Mouse (Mus musculus) limb, embryonic 13.5 days (tissue): ENCODE data around the gene Rab43. TPM values are rescaled to one million over a fixed set of nuclear protein-coding genes. Genes with fewer than 3 reads are reported as not detected.

ENCODE experiments used
- ATAC-seq: fragments of 200-750 bp; cut with Nextera tagmentation; 2 replicates; pipeline ENCODE4 v1.8.0; 2017; ENCODE audit warnings: low read depth, moderate number of reproducible peaks, moderate TSS enrichment; ENCODE audit not compliant: low FRiP score
- H3K27ac ChIP-seq: fragments of 300-500 bp; sonication (generic); 2 replicates; pipeline ENCODE4 v1.5.1; 2015; ENCODE audit warnings: inconsistent platforms, mild to moderate bottlenecking, moderate library complexity
- H3K27me3 ChIP-seq: fragments of 300-500 bp; sonication (generic); 2 replicates; pipeline ENCODE4 v1.6.1; 2015; ENCODE audit warnings: mild to moderate bottlenecking, inconsistent platforms
- H3K36me3 ChIP-seq: fragments of 300-500 bp; sonication (generic); 2 replicates; pipeline ENCODE4 v1.6.1; 2015; ENCODE audit warnings: inconsistent platforms, mild to moderate bottlenecking, moderate library complexity
- H3K4me1 ChIP-seq: fragments of 300-500 bp; sonication (generic); 2 replicates; pipeline ENCODE4 v1.6.1; 2015; ENCODE audit warnings: inconsistent platforms
- H3K4me2 ChIP-seq: fragments of 300-500 bp; sonication (generic); replicated peaks from 2 replicates; pipeline ENCODE4 v1.6.1; 2015; ENCODE audit warnings: inconsistent platforms, mild to moderate bottlenecking, moderate library complexity
- H3K4me3 ChIP-seq: fragments of 300-500 bp; sonication (generic); 2 replicates; pipeline ENCODE4 v1.5.1; 2015; ENCODE audit warnings: moderate library complexity, mild to moderate bottlenecking, inconsistent platforms
- H3K9ac ChIP-seq: fragments of 300-500 bp; sonication (generic); 2 replicates; pipeline ENCODE4 v1.6.1; 2015; ENCODE audit warnings: mild to moderate bottlenecking, inconsistent platforms
- H3K9me3 ChIP-seq: fragments of 300-500 bp; sonication (generic); 2 replicates; pipeline ENCODE4 v1.6.1; 2016; ENCODE audit warnings: inconsistent platforms
- WGBS: fragments of 180-500 bp; shearing (Covaris S2); methylation state at CpG from one replicate; pipeline ENCODE4 v1.1.7; 2015; 5-methylcytosine and 5-hydroxymethylcytosine counted together
- polyA plus RNA-seq: library from polyadenylated mRNA; unstranded; fragments of >200 nt; fragmentation: Nextera tagmentation; extraction: Ambion mirVana; gene quantifications from 2 replicates; pipeline ENCODE4 v1.2.1, GENCODE M21; 2015

Rab43 gene
- polyA plus RNA-seq, 1 experiment from 2014 or later = 9.8 TPM

GRCm38 (mm10) chr6:87839797-87840341 is 27.9 kb upstream of the Rab43 start:
- no peak for ATAC-seq
- no peaks in the 10 kb centered on the region for H3K27me3 ChIP-seq
- no peak overlapping the region for H3K27ac ChIP-seq
- H3K9me3 ChIP-seq = no peaks in the 10 kb centered on the region
- H3K4me2 ChIP-seq = peak overlapping the region; percentile 84; the same call in 1 of the 2 replicates
- H3K9ac ChIP-seq = no peak overlapping the region
- H3K4me1 ChIP-seq = peaks cover 14% of the 10 kb centered on the region
- H3K4me3 ChIP-seq = 0 out of 2 replicates have a peak overlapping the region, but pooled peaks have one; percentile 75
- H3K36me3 ChIP-seq = peaks cover 50% of the 10 kb centered on the region
- 60% methylated on average over 11 of the region's 11 CpGs for WGBS

GRCm38 (mm10) chr6:87838551-87839197 is 26.7 kb upstream of the Rab43 start, which contains the start of gene Isy1:
TSS of gene Isy1 (minus strand) at chr6:87838798.
- H3K4me2 ChIP-seq = peak within 1 kb of the TSS; percentile 84
- peaks cover 49% of the 10 kb centered on the region for H3K36me3 ChIP-seq
- H3K4me3 ChIP-seq = peak within 1 kb of the TSS; percentile 75
- under 1% methylated on average over 46 of the region's 46 CpGs for WGBS
- H3K27ac ChIP-seq = peak within 1 kb of the TSS; percentile 91
- H3K9ac ChIP-seq = peak within 1 kb of the TSS; percentile 87
- ATAC-seq = peak; percentile 97
- peaks cover 14% of the 10 kb centered on the region for H3K4me1 ChIP-seq
- no peaks in the 10 kb centered on the region for H3K27me3 ChIP-seq
- H3K9me3 ChIP-seq = no peaks in the 10 kb centered on the region

DNA sequence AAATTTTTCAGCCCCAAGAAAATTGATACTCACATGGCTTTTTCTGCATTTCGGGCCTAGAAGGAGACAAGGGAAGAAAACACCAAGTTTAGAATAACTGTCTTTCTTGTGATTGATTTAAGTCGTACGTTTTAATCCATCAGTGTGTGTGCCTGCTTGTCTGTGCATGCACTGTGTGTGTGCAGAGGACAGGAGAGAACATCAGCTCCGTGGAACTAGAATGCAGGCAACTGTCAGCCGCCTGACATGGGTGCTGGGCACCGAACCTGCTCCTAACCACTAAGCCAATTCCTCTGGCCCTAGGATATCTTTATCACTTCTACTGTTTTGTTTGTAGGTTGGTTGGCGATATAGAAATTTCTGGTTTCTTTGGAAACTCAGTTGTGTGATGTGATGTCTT is 23.7 kb upstream of the Rab43 start, which contains the start of gene Gm45140:
TSS of gene Gm45140 (minus strand) at position 101 of the 400 bp plus-strand sequence.
- no peak for ATAC-seq
- no peak within 1 kb of the TSS for H3K9ac ChIP-seq
- WGBS = 92% methylated on average over 7 of the region's 7 CpGs
- no peaks in the 10 kb centered on the region for H3K27me3 ChIP-seq
- H3K9me3 ChIP-seq = no peaks in the 10 kb centered on the region
- H3K4me2 ChIP-seq = no peak within 1 kb of the TSS
- H3K36me3 ChIP-seq = peaks cover 46% of the 10 kb centered on the region
- H3K4me3 ChIP-seq = no peak within 1 kb of the TSS
- H3K4me1 ChIP-seq = peaks cover 14% of the 10 kb centered on the region
- no peak within 1 kb of the TSS for H3K27ac ChIP-seq

DNA sequence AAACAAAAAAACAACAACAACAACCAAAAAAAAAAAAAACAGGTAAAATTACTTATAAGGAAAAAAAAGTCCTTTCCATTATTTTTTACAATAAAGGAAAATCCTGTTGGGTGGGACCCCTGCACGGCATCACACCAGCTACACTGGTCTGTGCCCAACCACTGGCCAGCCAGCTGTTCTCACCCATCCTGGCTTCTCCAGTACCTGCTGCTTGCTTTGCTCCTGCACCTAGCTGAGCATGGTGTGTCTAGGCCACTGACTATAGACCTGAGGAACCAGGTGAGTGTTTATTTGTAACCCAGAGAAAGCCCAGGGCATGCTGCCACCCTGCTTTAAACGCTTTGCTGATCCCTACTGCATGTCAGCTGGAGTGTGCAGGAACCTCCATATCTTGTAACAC is 8.4 kb upstream of the Rab43 start:
- H3K4me2 ChIP-seq = no peak overlapping the region
- peaks cover 94% of the 10 kb centered on the region for H3K36me3 ChIP-seq
- no peaks in the 10 kb centered on the region for H3K4me1 ChIP-seq
- no peak overlapping the region for H3K27ac ChIP-seq
- H3K9me3 ChIP-seq = no peaks in the 10 kb centered on the region
- WGBS = 95% methylated on average over 2 of the region's 2 CpGs
- no peak for ATAC-seq
- no peak overlapping the region for H3K4me3 ChIP-seq
- H3K27me3 ChIP-seq = no peaks in the 10 kb centered on the region
- no peak overlapping the region for H3K9ac ChIP-seq

DNA sequence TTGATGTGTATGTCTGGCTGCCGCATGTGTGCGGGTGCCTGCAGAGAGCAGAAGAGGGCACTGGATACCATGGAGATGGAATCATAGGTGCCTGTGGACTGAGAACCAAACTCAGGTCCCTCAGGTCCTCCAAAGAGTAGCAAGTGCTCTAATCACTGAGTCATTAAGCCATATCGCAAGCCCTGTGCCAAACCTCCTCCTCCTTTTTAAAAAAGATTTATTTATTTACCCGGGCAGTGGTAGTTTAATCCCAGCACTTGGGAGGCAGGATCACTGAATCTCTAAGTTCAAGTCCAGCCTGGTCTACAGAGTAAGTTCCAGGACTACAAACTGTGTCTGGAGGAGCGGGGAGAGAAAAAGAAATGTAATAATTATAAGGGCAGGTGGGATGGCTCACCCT is 2.5 kb upstream of the Rab43 start:
- no peaks in the 10 kb centered on the region for H3K9me3 ChIP-seq
- no peak overlapping the region for H3K4me3 ChIP-seq
- no peaks in the 10 kb centered on the region for H3K27me3 ChIP-seq
- no peak overlapping the region for H3K9ac ChIP-seq
- 92% methylated on average over 5 of the region's 5 CpGs for WGBS
- ATAC-seq = no peak
- no peak overlapping the region for H3K27ac ChIP-seq
- H3K4me2 ChIP-seq = no peak overlapping the region
- peaks cover 21% of the 10 kb centered on the region for H3K4me1 ChIP-seq
- peaks cover 56% of the 10 kb centered on the region for H3K36me3 ChIP-seq

DNA sequence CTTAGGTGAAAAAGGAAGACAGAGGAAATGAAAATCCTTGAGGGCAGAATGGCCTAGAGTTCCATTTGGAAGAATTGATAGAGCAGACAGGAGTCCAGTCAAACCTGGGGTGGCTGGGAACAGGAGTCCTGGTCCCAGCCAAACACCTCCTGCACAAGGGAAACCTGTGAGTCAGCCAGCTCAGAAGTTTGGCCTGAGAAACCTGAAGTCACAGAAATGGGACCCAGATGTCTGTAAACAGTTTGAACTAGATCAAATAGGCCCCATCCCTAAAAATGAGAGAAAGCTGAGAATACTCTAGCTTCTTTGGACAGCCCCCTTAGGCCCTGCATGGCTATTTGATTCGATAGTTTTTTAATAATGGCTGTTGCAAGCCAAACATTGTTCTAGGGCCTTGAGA is 692 bp upstream of the Rab43 start:
- Histone ChIP-seq H3K36me3 (peaks cover 39% of the 10 kb centered on the region), H3K4me2 (peak overlapping the region; percentile 95), H3K4me1 (peaks cover 22% of the 10 kb centered on the region), H3K9me3 (no peaks in the 10 kb centered on the region), H3K27me3 (no peaks in the 10 kb centered on the region), H3K9ac (no peak overlapping the region), H3K4me3 (peak overlapping the region; percentile 74), H3K27ac (peak overlapping the region; percentile 77; the same call in 1 of the 2 replicates)
- WGBS = 74% methylated on average over 1 of the region's 1 CpGs
- ATAC-seq = no peak

DNA sequence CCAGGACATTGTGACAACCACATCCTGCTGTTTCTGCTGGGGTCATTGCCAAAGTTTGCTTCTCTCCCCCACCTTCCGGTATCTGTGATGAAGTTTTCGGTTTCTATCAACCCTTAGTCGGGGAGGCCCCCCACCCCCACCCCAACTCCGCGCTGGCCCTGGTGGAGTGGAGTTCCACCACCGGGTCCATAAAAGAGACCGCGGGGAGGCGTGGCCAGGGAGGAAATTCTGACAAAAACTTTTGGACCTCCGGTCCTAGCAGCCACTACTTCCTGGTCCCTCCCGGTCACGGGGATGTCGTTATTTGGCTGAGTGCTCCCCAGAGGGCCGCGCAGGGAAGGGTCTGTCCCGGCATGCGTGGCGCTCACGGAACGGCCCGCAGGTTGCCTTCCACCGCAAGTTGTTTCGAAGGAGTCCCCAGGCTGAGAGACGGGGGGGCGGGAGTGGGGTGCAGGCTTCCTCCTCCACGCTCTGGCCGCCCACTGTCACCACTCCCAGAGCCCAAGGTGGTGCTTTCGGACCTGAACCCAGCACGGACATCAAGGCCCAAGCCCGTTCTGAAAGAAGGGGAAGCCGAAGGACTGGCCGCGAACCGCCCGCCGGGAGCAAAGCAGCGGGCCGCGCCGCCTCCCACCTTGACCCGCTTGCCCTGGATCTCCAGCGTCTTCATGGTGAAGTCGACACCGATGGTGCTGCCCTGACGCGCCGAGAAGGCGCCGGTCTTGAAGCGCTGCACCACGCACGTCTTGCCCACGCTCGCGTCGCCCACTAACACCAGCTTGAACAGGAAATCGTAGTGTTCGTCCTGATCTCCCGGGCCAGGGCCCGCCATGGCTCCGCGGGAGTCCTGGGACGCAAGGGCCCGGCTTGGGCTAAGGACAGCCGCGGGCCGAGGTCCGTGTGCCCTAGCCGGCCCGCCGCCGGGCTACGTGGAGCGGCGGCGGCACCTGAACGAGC is 973 bp downstream of the Rab43 start:
- Histone ChIP-seq H3K4me2 (peak overlapping the region; percentile 95), H3K27me3 (no peaks in the 10 kb centered on the region), H3K36me3 (peaks cover 22% of the 10 kb centered on the region), H3K9ac (peak overlapping the region; percentile 89), H3K4me1 (peaks cover 26% of the 10 kb centered on the region), H3K4me3 (peak overlapping the region; percentile 74), H3K27ac (peak overlapping the region; percentile 77), H3K9me3 (no peaks in the 10 kb centered on the region)
- under 1% methylated on average over 70 of the region's 77 CpGs for WGBS
- peak; percentile 31; the same call in 1 of the 2 replicates for ATAC-seq

- H3K4me2 ChIP-seq = peak overlapping the region; percentile 95
- H3K9ac ChIP-seq = peak overlapping the region; percentile 89
- H3K9me3 ChIP-seq = no peaks in the 10 kb centered on the region
- 45% methylated on average over 6 of the region's 6 CpGs for WGBS
- no peak for ATAC-seq
- no peaks in the 10 kb centered on the region for H3K27me3 ChIP-seq
- H3K36me3 ChIP-seq = peaks cover 15% of the 10 kb centered on the region
- no peak overlapping the region for H3K27ac ChIP-seq
- peak overlapping the region; percentile 74 for H3K4me3 ChIP-seq
- peaks cover 26% of the 10 kb centered on the region for H3K4me1 ChIP-seq
Observed at GRCm38 (mm10) chr6:87810311-87810710, 1.7 kb downstream of the Rab43 start.

DNA sequence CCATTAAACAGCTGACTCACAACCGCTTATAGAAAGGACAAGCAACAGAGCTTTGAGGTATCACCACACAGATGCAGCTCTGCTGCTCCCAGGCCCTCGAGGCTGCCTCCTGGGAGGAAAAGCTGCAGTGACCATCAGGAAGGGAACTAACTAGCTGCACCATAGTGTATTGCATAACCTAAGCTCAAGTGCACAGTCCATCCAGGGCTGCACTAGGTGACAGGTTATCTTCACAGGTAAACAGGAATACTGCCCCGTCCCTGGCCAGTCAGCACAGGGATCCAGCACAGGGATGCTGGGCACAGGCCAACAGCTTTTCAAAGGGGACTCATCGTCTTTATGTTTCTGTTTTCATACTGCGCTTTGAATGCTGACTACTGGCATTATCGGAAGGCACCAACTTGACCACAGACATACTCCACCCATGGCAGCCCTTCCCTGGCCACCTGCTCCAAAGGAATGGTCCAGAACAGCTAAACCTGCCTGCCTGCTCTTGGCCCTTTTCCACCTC is 2.3 kb downstream of the Rab43 start:
- Histone ChIP-seq H3K9me3 (no peaks in the 10 kb centered on the region), H3K36me3 (peaks cover 9% of the 10 kb centered on the region), H3K9ac (0 out of 2 replicates have a peak overlapping the region, but pooled peaks have one; percentile 89), H3K4me3 (peak overlapping the region; percentile 74; the same call in 1 of the 2 replicates), H3K27me3 (no peaks in the 10 kb centered on the region), H3K4me1 (peaks cover 26% of the 10 kb centered on the region), H3K4me2 (peak overlapping the region; percentile 95), H3K27ac (no peak overlapping the region)
- 92% methylated on average over 6 of the region's 6 CpGs for WGBS
- no peak for ATAC-seq

GRCm38 (mm10) chr6:87809144-87809543 is 2.8 kb downstream of the Rab43 start:
- H3K27me3 ChIP-seq = no peaks in the 10 kb centered on the region
- peaks cover 5% of the 10 kb centered on the region for H3K36me3 ChIP-seq
- ATAC-seq = no peak
- H3K9me3 ChIP-seq = no peaks in the 10 kb centered on the region
- H3K9ac ChIP-seq = no peak overlapping the region
- no peak overlapping the region for H3K4me3 ChIP-seq
- WGBS = 90% methylated on average over 2 of the region's 2 CpGs
- H3K4me2 ChIP-seq = peak overlapping the region; percentile 95; the same call in 1 of the 2 replicates
- H3K27ac ChIP-seq = no peak overlapping the region
- H3K4me1 ChIP-seq = peaks cover 26% of the 10 kb centered on the region

DNA sequence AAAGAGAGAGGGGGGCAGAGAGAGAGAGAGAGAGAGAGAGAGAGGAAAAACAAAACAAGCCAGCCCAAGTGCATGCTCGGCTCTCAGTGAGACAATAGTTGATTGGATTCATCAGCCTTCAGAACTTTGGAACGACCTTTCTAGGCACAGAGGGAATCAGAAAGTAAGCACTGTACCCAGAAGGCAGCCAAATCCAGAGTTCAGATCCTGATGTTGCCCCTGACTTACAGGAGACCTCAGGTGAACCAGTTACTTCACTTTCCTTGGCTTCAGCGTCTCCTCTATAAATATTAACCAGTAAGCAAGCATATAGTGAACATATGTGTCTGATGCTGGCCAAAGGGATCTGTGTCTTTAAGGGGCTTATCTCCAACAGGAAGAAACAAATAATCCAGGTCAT is 3.4 kb downstream of the Rab43 start:
- Histone ChIP-seq H3K27me3 (no peaks in the 10 kb centered on the region), H3K4me3 (no peak overlapping the region), H3K4me2 (no peak overlapping the region), H3K36me3 (peaks cover 2% of the 10 kb centered on the region), H3K27ac (no peak overlapping the region), H3K9ac (no peak overlapping the region), H3K9me3 (no peaks in the 10 kb centered on the region), H3K4me1 (peaks cover 26% of the 10 kb centered on the region)
- 68% methylated on average over 3 of the region's 3 CpGs for WGBS
- ATAC-seq = no peak
